In the genomic region with DNA sequence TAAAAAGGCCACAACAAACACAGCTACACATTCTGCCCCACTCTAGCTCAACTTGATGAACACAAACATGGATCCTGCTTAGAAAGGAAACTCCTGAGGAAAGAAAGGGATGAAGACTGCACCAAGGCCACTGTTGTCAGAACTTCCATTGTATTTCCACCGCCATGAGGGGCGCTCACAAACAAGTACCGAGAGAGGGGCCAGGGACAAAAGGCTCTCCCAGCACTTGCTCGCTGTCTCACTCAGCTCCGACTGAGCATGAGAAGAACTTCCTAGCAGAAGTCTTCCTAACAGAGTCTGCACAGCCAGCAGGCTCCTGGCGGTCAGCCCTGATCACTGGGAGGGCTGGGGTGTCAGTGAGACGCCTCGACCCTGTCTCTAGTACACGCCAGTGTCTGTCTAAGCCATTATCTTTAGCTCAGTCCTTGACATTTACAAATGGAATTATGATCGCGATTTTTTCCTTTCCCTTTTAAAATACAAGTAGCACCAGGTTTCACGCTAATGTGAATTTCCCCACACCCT, we compare ENCODE assay signal across 13 mouse cellular contexts. TPM values are rescaled to one million over a fixed set of nuclear protein-coding genes. Genes with fewer than 3 reads are reported as not detected.
A peak's percentile ranks its signal among the peaks of the same experiment; 100 is the strongest.
DNase-seq lines count a peak whose midpoint lies in the region; ATAC-seq lines count a peak whose summit lies in the region.
"Had no signal": no experiment of that assay in that cellular context is flagged by ENCODE, and none has a peak within 500 bp of the region (broad histone marks: within the 10 kb centered on the region; RNA-seq: fewer than 3 reads in every experiment).

No protein-coding gene starts in this region.

- no peak overlapping the region for H3K9ac ChIP-seq in hindbrain, embryonic 14.5 days
- H3K9ac ChIP-seq in hindbrain, embryonic 11.5 days (ENCODE audit: low read depth, low read length) = no peak overlapping the region
- no peak overlapping the region for H3K9ac ChIP-seq in heart, embryonic 16.5 days (ENCODE audit: low read length)
- H3K9ac ChIP-seq: liver, embryonic 15.5 days had no signal

- no peaks in the 10 kb centered on the region for H3K9me3 ChIP-seq in hindbrain, embryonic 14.5 days (ENCODE audit: control insufficient read depth, low read length)
- H3K9me3 ChIP-seq in hindbrain, embryonic 11.5 days (ENCODE audit: control insufficient read depth, low read length) = no peaks in the 10 kb centered on the region
- H3K9me3 ChIP-seq in heart, embryonic 16.5 days (replicated peaks; ENCODE audit: control insufficient read depth, low read length) = no peaks in the 10 kb centered on the region
- H3K9me3 ChIP-seq: liver, embryonic 15.5 days had no signal

- 0 out of 2 replicates have a peak overlapping the region, but pooled peaks have one; percentile 9 for H3K27ac ChIP-seq in hindbrain, embryonic 14.5 days
- H3K27ac ChIP-seq in hindbrain, embryonic 11.5 days (ENCODE audit: low read depth, low read length) = no peak overlapping the region; the same call in 1 of the 2 replicates
- peak overlapping the region; percentile 20 for H3K27ac ChIP-seq in heart, embryonic 16.5 days (ENCODE audit: low read length)
- H3K27ac ChIP-seq: left cerebral cortex, adult 2 months; liver, embryonic 15.5 days had no signal

- no peak for ATAC-seq in hindbrain, embryonic 14.5 days (ENCODE audit: low FRiP score)
- no peak for ATAC-seq in hindbrain, embryonic 11.5 days (ENCODE audit: low FRiP score)
- no peak for ATAC-seq in heart, embryonic 16.5 days (replicated peaks; ENCODE audit: extremely low read depth, insufficient read depth, low FRiP score)
- ATAC-seq in cerebellum, adult (ENCODE audit: insufficient number of reproducible peaks, low FRiP score, low TSS enrichment) = no peak

- no peak overlapping the region for H3K4me3 ChIP-seq in hindbrain, embryonic 14.5 days (replicated peaks; ENCODE audit: low read length)
- no peak overlapping the region for H3K4me3 ChIP-seq in hindbrain, embryonic 11.5 days (ENCODE audit: low read depth, low read length)
- H3K4me3 ChIP-seq in heart, embryonic 16.5 days (ENCODE audit: low read length) = no peak overlapping the region
- H3K4me3 ChIP-seq: left cerebral cortex, adult 2 months; liver, embryonic 15.5 days had no signal

- H3K27me3 ChIP-seq in hindbrain, embryonic 14.5 days (ENCODE audit: control insufficient read depth, insufficient read depth, low read length) = no peaks in the 10 kb centered on the region
- no peaks in the 10 kb centered on the region for H3K27me3 ChIP-seq in hindbrain, embryonic 11.5 days (ENCODE audit: control insufficient read depth, insufficient read depth, low read length)
- H3K27me3 ChIP-seq in heart, embryonic 16.5 days (ENCODE audit: control insufficient read depth, insufficient read depth, low read length) = no peaks in the 10 kb centered on the region
- H3K27me3 ChIP-seq: CH12.LX; liver, embryonic 15.5 days had no signal

- no peaks in the 10 kb centered on the region for H3K4me1 ChIP-seq in hindbrain, embryonic 14.5 days (replicated peaks; ENCODE audit: control insufficient read depth, insufficient read depth, low read length)
- no peaks in the 10 kb centered on the region for H3K4me1 ChIP-seq in hindbrain, embryonic 11.5 days (replicated peaks; ENCODE audit: control insufficient read depth, insufficient read depth, low read length)
- H3K4me1 ChIP-seq in heart, embryonic 16.5 days (ENCODE audit: control insufficient read depth, insufficient read depth, low read length) = peaks cover 24% of the 10 kb centered on the region

- peaks cover 67% of the 10 kb centered on the region for H3K36me3 ChIP-seq in hindbrain, embryonic 14.5 days (replicated peaks; ENCODE audit: control insufficient read depth, insufficient read depth)
- H3K36me3 ChIP-seq in hindbrain, embryonic 11.5 days (ENCODE audit: control insufficient read depth, insufficient read depth, low read length) = 0 out of 2 replicates have a peak, but pooled peaks cover 4% of the 10 kb centered on the region
- peaks cover 39% of the 10 kb centered on the region for H3K36me3 ChIP-seq in heart, embryonic 16.5 days (ENCODE audit: control insufficient read depth, insufficient read depth)

- no peak overlapping the region for H3K4me2 ChIP-seq in hindbrain, embryonic 14.5 days (replicated peaks)
- no peak overlapping the region for H3K4me2 ChIP-seq in hindbrain, embryonic 11.5 days (replicated peaks; ENCODE audit: low read depth, low read length)
- H3K4me2 ChIP-seq in heart, embryonic 16.5 days (ENCODE audit: low read depth, low read length) = no peak overlapping the region
- H3K4me2 ChIP-seq: liver, embryonic 15.5 days had no signal

- no peak for DNase-seq in hindbrain, embryonic 14.5 days (ENCODE audit: low spot score)
- no peak for DNase-seq in hindbrain, embryonic 11.5 days (ENCODE audit: low spot score)
- DNase-seq in ovary, adult 18-20 months (ENCODE audit: low spot score) = peak; percentile 75
- no peak for DNase-seq in ovary, postnatal 14 days (ENCODE audit: low spot score)
- DNase-seq in right cerebral cortex, postnatal 36 days (ENCODE audit: low spot score in 2 of 2) = no peak
- DNase-seq: cerebellum, adult 9-10 months; retina, postnatal 1 day had no signal

- WGBS in hindbrain, embryonic 14.5 days = 52% methylated on average over 12 of the region's 12 CpGs
- 64% methylated on average over 12 of the region's 12 CpGs for WGBS in hindbrain, embryonic 11.5 days
- 58% methylated on average over 12 of the region's 12 CpGs for WGBS in heart, embryonic 16.5 days

RNA-seq across cellular contexts. Expression of a gene that starts 2.6 kb away (rescaled TPM):
- polyA plus RNA-seq in hindbrain, embryonic 14.5 days (2014; fragmentation: Nextera tagmentation; extraction: Ambion mirVana) = 0.29 TPM in 1 of 2 replicates, not detected in the other
- 1.9 and 2.0 TPM in 2 replicates for polyA plus RNA-seq in hindbrain, embryonic 11.5 days (2014; fragmentation: Nextera tagmentation; extraction: Ambion mirVana)
- polyA plus RNA-seq in heart, embryonic 16.5 days (2015; fragmentation: Nextera tagmentation; extraction: Ambion mirVana) = 0.21 TPM in 1 of 2 replicates, not detected in the other

RNA-seq across cellular contexts. Expression of a gene that starts 18.1 kb away (rescaled TPM):
- polyA plus RNA-seq in hindbrain, embryonic 14.5 days (2014; fragmentation: Nextera tagmentation; extraction: Ambion mirVana) = 3.9 and 4.4 TPM in 2 replicates
- 2.5 and 3.0 TPM in 2 replicates for polyA plus RNA-seq in hindbrain, embryonic 11.5 days (2014; fragmentation: Nextera tagmentation; extraction: Ambion mirVana)
- polyA plus RNA-seq in heart, embryonic 16.5 days (2015; fragmentation: Nextera tagmentation; extraction: Ambion mirVana) = 4.9 and 6.2 TPM in 2 replicates

RNA-seq across cellular contexts. Expression of a gene that starts 40.5 kb away (rescaled TPM):
- 12.0 and 12.1 TPM in 2 replicates for polyA plus RNA-seq in hindbrain, embryonic 14.5 days (2014; fragmentation: Nextera tagmentation; extraction: Ambion mirVana)
- 15.0 and 18.9 TPM in 2 replicates for polyA plus RNA-seq in hindbrain, embryonic 11.5 days (2014; fragmentation: Nextera tagmentation; extraction: Ambion mirVana)
- 14.1 and 15.1 TPM in 2 replicates for polyA plus RNA-seq in heart, embryonic 16.5 days (2015; fragmentation: Nextera tagmentation; extraction: Ambion mirVana)

RNA-seq across cellular contexts. Expression of a gene that starts 59.1 kb away (rescaled TPM):
- not detected in 2 replicates for polyA plus RNA-seq in hindbrain, embryonic 14.5 days (2014; fragmentation: Nextera tagmentation; extraction: Ambion mirVana)
- not detected in 2 replicates for polyA plus RNA-seq in hindbrain, embryonic 11.5 days (2014; fragmentation: Nextera tagmentation; extraction: Ambion mirVana)
- 1.3 TPM in 2 replicates for polyA plus RNA-seq in heart, embryonic 16.5 days (2015; fragmentation: Nextera tagmentation; extraction: Ambion mirVana)
- polyA plus RNA-seq: stomach, embryonic 14.5 days had no signal
